Mouse (Mus musculus): ENCODE data around the gene Lag3.
"Not testable (repeated sequence)": the region's sequence is repeated elsewhere in the genome, so short reads cannot be mapped to it uniquely, and the experiment has no call there.

Lag3 gene

GRCm38 (mm10) chr6:124900056-124900800 lies 11.3 kb downstream of the Lag3 start:
- DNase-seq (ENCODE audit: low spot score) = no peak

GRCm38 (mm10) chr6:124898359-124898758 lies 13.1 kb downstream of the Lag3 start:
- no peak for DNase-seq (ENCODE audit: low spot score)

- DNase-seq (ENCODE audit: low spot score) = not testable (repeated sequence)
These were observed 17.4 kb downstream of the Lag3 start for GRCm38 (mm10) chr6:124894113-124894512.

GRCm38 (mm10) chr6:124890997-124891396 lies 20.5 kb downstream of the Lag3 start:
- DNase-seq (ENCODE audit: low spot score) = no peak

- DNase-seq (ENCODE audit: low spot score) = no peak
These were observed 22.9 kb downstream of the Lag3 start for GRCm38 (mm10) chr6:124888555-124889125.

- no peak for DNase-seq (ENCODE audit: low spot score)
These were observed 23.5 kb downstream of the Lag3 start, which contains the start of gene Cd4 for GRCm38 (mm10) chr6:124887986-124888385. Gene Cd4, minus strand, starts transcription at chr6:124888221.

GRCm38 (mm10) chr6:124885956-124886381 lies 25.5 kb downstream of the Lag3 start:
- no peak for DNase-seq (ENCODE audit: low spot score)

- DNase-seq (ENCODE audit: low spot score) = peak; percentile 57
These were observed 26.6 kb downstream of the Lag3 start for GRCm38 (mm10) chr6:124884714-124885500.

- DNase-seq (ENCODE audit: low spot score) = no peak
These were observed 28.2 kb downstream of the Lag3 start for GRCm38 (mm10) chr6:124883351-124883750.

- DNase-seq (ENCODE audit: low spot score) = no peak
These were observed 29.7 kb downstream of the Lag3 start for GRCm38 (mm10) chr6:124881821-124882220.

GRCm38 (mm10) chr6:124879390-124879789 lies 32.1 kb downstream of the Lag3 start:
- no peak for DNase-seq (ENCODE audit: low spot score)

- no peak for DNase-seq (ENCODE audit: low spot score)
These were observed 37.2 kb downstream of the Lag3 start for GRCm38 (mm10) chr6:124874348-124874747.

- no peak for DNase-seq (ENCODE audit: low spot score)
These were observed 44.9 kb downstream of the Lag3 start for GRCm38 (mm10) chr6:124866560-124866959.

GRCm38 (mm10) chr6:124865766-124866362 lies 45.6 kb downstream of the Lag3 start:
- no peak for DNase-seq (ENCODE audit: low spot score)

- peak; percentile 81 for DNase-seq (ENCODE audit: low spot score)
These were observed 47.7 kb downstream of the Lag3 start, which contains the start of gene Gpr162 for GRCm38 (mm10) chr6:124863658-124864298. Gene Gpr162, minus strand, starts transcription at chr6:124863983.

GRCm38 (mm10) chr6:124863125-124863657 lies 48.3 kb downstream of the Lag3 start:
- DNase-seq (ENCODE audit: low spot score) = no peak

GRCm38 (mm10) chr6:124862406-124863124 lies 48.9 kb downstream of the Lag3 start:
- no peak for DNase-seq (ENCODE audit: low spot score)

- DNase-seq (ENCODE audit: low spot score) = no peak
These were observed 49.7 kb downstream of the Lag3 start for GRCm38 (mm10) chr6:124861802-124862201.

- no peak for DNase-seq (ENCODE audit: low spot score)
These were observed 50.2 kb downstream of the Lag3 start for GRCm38 (mm10) chr6:124861266-124861665.

GRCm38 (mm10) chr6:124860511-124860910 lies 51.0 kb downstream of the Lag3 start:
- no peak for DNase-seq (ENCODE audit: low spot score)

GRCm38 (mm10) chr6:124859725-124860124 lies 51.8 kb downstream of the Lag3 start:
- DNase-seq (ENCODE audit: low spot score) = peak; percentile 95
